In genomic region chr1:135056901-135057300, GRCm38 (mm10) we compare ENCODE assay signal across 25 mouse cellular contexts. TPM values are rescaled to one million over a fixed set of nuclear protein-coding genes. Genes with fewer than 3 reads are reported as not detected.
A peak's percentile ranks its signal among the peaks of the same experiment; 100 is the strongest.
DNase-seq lines count a peak whose midpoint lies in the region; ATAC-seq lines count a peak whose summit lies in the region.
"Had no signal": no experiment of that assay in that cellular context is flagged by ENCODE, and none has a peak within 500 bp of the region (broad histone marks: within the 10 kb centered on the region; RNA-seq: fewer than 3 reads in every experiment).

No protein-coding gene starts in this region.

- no peak for DNase-seq in hindbrain, embryonic 10.5 days (ENCODE audit: low spot score)
- peak; percentile 13 to 16 for DNase-seq in spleen, postnatal 36 days (ENCODE audit: low spot score in 2 of 2)
- no peak for DNase-seq in spleen, adult 12 weeks (ENCODE audit: low spot score)
- DNase-seq in brain, adult 2 months (ENCODE audit: low read depth, low spot score): peak; percentile 49
- peak; percentile 33 for DNase-seq in splenic B cell, adult 2 months (ENCODE audit: low read depth, low spot score)
- DNase-seq in urinary bladder, postnatal 25 days (ENCODE audit: low spot score): no peak
- DNase-seq in left cerebral cortex, postnatal 25 days (ENCODE audit: low spot score in 2 of 2): no peak
- DNase-seq: adrenal gland, postnatal 25 days; cerebellum, adult 11 months; cerebellum, adult 8-10 months; cerebellum, postnatal 25 days; forebrain, postnatal 0 days; gastrocnemius, adult 2 months; gastrocnemius, postnatal 25 days; heart, postnatal 4 days had no signal

- no peak overlapping the region for H3K4me3 ChIP-seq in hindbrain, embryonic 10.5 days
- H3K4me3 ChIP-seq in hindbrain, embryonic 12.5 days: no peak overlapping the region
- H3K4me3 ChIP-seq: embryonic facial prominence, embryonic 13.5 days; forebrain, embryonic 13.5 days; gastrocnemius, adult 2 months; heart, embryonic 12.5 days; hindbrain, embryonic 15.5 days had no signal

- H3K36me3 ChIP-seq in hindbrain, embryonic 10.5 days: no peaks in the 10 kb centered on the region
- H3K36me3 ChIP-seq in hindbrain, embryonic 12.5 days: no peaks in the 10 kb centered on the region
- H3K36me3 ChIP-seq in splenic B cell, adult 2 months (ENCODE audit: control insufficient read depth, insufficient read depth, low read length, poor library complexity, severe bottlenecking): no peaks in the 10 kb centered on the region
- H3K36me3 ChIP-seq: embryonic facial prominence, embryonic 13.5 days; heart, embryonic 12.5 days; hindbrain, embryonic 15.5 days had no signal

- H3K9me3 ChIP-seq in hindbrain, embryonic 10.5 days: no peaks in the 10 kb centered on the region
- H3K9me3 ChIP-seq in hindbrain, embryonic 12.5 days (replicated peaks): no peaks in the 10 kb centered on the region
- H3K9me3 ChIP-seq: embryonic facial prominence, embryonic 13.5 days; forebrain, embryonic 13.5 days; heart, embryonic 12.5 days; hindbrain, embryonic 15.5 days had no signal

- intact Hi-C loops in left cerebral cortex, postnatal 25 days (cut with DNase I): no loop called here

- H3K4me1 ChIP-seq in hindbrain, embryonic 10.5 days (replicated peaks): peaks cover 12% of the 10 kb centered on the region; the same call in 1 of the 2 replicates
- no peaks in the 10 kb centered on the region for H3K4me1 ChIP-seq in hindbrain, embryonic 12.5 days
- H3K4me1 ChIP-seq: forebrain, embryonic 13.5 days had no signal

- peak overlapping the region; percentile 50 for H3K27ac ChIP-seq in hindbrain, embryonic 10.5 days
- no peak overlapping the region for H3K27ac ChIP-seq in hindbrain, embryonic 12.5 days
- H3K27ac ChIP-seq: embryonic facial prominence, embryonic 13.5 days; forebrain, embryonic 13.5 days; gastrocnemius, adult 2 months had no signal

- WGBS in hindbrain, embryonic 10.5 days: 86% methylated on average over 8 of the region's 8 CpGs
- WGBS in hindbrain, embryonic 12.5 days: 86% methylated on average over 8 of the region's 8 CpGs

- no peak for ATAC-seq in hindbrain, embryonic 12.5 days (ENCODE audit: low FRiP score)
- ATAC-seq: activated CD4-positive, CD25-positive, alpha-beta regulatory T cell, adult 4 months; forebrain, embryonic 13.5 days; forebrain, postnatal 0 days; inflammation-experienced regulatory T-cells, adult 6 months; intestine, postnatal 0 days; Patski had no signal

- no peaks in the 10 kb centered on the region for H3K27me3 ChIP-seq in hindbrain, embryonic 10.5 days (ENCODE audit: insufficient read depth, poor library complexity, severe bottlenecking)
- H3K27me3 ChIP-seq in hindbrain, embryonic 12.5 days: no peaks in the 10 kb centered on the region
- no peaks in the 10 kb centered on the region for H3K27me3 ChIP-seq in splenic B cell, adult 2 months (ENCODE audit: control insufficient read depth, insufficient read depth, low read length, poor library complexity, severe bottlenecking)
- H3K27me3 ChIP-seq: embryonic facial prominence, embryonic 13.5 days; forebrain, embryonic 13.5 days; hindbrain, embryonic 15.5 days had no signal

- no peak overlapping the region for H3K9ac ChIP-seq in hindbrain, embryonic 12.5 days
- H3K9ac ChIP-seq: embryonic facial prominence, embryonic 13.5 days; forebrain, embryonic 13.5 days; forebrain, postnatal 0 days; heart, embryonic 12.5 days; hindbrain, embryonic 15.5 days had no signal

- no peak overlapping the region for H3K4me2 ChIP-seq in hindbrain, embryonic 12.5 days (replicated peaks)
- H3K4me2 ChIP-seq: embryonic facial prominence, embryonic 13.5 days; forebrain, embryonic 13.5 days; heart, embryonic 12.5 days; hindbrain, embryonic 15.5 days had no signal

RNA-seq across cellular contexts. Expression of gene Lgr6, which starts 48.2 kb away (rescaled TPM):
- polyA plus RNA-seq in hindbrain, embryonic 10.5 days (2016; fragmentation: Nextera tagmentation; extraction: Ambion mirVana): 0.26 and 0.47 TPM in 2 replicates
- polyA plus RNA-seq in hindbrain, embryonic 12.5 days (2016; fragmentation: Nextera tagmentation; extraction: Ambion mirVana): 0.70 and 0.90 TPM in 2 replicates
- 1 to 10 TPM; 1.5 to 2.1 TPM for total RNA-seq in left cerebral cortex, postnatal 25 days (2021)
- total RNA-seq: granulocyte monocyte progenitor cell, adult 5-6 weeks had no signal
- polyA plus RNA-seq: activated CD4-positive, CD25-positive, alpha-beta regulatory T cell, adult 4 months had no signal

Comparison
In these comparisons a context has a peak if more than half of its experiments do, and no peak if none do; other contexts are left out.
1. DNase-seq: peak in spleen, postnatal 36 days (2 of 2), brain, adult 2 months (single experiment) and splenic B cell, adult 2 months (single experiment); none in hindbrain, embryonic 10.5 days (single experiment), spleen, adult 12 weeks (single experiment), urinary bladder, postnatal 25 days (single experiment) and left cerebral cortex, postnatal 25 days (0 of 2).